Mouse (Mus musculus) spleen, embryonic (tissue): ENCODE measurements around the gene Arhgap22.

Experiments used
- CTCF ChIA-PET: fragments of 350-600 bp; sonication (Branson Sonifier 250); formaldehyde crosslinking; loops from one replicate; lab custom pipeline; 2022; lab: Charles Lee

The Arhgap22 gene

DNA sequence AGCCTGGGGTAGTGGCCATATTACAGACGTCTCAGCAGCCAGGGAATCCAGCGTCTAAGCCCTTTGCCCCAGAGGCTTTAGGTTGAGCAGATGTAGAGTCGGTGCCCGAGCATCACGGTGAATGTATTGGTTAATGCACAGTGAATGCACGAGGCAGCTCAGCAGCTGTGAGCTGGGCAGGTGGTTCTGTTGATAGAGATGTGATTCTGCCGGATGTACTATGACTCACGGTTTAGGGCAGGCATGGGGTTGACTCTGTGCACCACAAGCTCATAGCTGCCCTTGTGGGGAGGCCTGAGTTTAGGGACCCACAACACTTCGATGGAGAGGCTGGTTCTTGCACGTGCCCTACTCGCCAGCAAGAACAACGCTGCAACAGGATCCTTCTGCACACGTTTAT lies 51.0 kb downstream of the Arhgap22 start:
- CTCF ChIA-PET: no interaction called here

DNA sequence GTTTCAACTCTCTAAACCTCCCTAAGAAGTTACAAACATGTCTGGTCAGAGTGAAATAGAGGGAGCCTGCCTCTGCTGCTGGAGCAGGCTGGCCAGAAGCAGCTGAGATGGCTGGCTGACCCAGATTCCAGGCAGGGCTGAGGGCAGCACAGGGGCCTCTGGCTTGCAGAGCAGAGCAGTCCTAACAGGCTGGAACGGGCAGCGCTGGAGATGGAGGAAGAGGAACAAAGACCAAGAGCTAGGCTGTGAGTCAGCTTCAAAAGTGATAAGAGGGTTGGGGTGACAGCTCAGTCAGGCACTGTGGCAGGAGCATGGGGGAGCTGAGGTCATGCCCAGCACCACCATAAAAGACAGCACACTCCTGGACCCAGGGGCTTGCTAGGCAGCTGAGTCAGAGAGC lies 62.4 kb downstream of the Arhgap22 start:
- CTCF ChIA-PET: no interaction called here

DNA sequence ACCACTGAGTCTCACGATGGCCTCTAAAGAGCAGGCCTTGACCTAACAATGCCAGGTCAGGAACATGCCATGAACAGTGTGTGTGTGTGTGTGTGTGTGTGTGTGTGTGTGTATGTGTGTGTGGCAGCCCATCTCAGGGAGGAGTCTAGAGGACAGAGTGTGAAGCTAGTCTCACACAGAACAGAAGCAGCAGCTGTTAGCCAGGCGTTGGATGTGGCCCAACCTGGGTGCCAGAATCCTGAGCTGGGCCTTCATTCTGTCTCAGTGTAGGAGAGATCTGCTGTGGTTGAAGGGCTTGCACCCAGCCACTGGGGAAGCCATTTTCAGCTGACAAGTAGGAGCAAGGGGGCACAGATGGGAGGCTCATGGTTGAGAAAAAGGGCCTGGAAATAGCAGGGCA lies 64.5 kb downstream of the Arhgap22 start:
- CTCF ChIA-PET: no interaction called here

DNA sequence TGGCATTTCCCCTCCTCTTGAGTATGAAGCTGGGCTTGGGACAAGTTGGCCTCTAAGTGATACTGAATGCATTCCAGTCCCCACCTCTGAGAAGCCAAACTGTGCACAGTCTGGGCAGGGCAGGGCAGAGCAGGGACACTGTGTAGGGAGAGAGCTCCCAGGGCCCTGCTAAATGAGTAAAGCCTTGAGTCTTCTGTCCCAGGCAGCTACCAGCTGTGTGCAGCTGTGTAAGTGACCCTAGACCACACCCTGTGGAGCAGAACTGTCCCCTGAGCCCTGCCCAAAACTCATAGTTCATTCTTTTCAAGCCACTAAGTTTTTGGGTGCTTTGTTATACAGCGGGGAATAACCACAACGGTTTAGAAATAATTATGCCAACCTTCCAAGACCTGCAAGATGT lies 67.1 kb downstream of the Arhgap22 start:
- CTCF ChIA-PET: no interaction called here

DNA sequence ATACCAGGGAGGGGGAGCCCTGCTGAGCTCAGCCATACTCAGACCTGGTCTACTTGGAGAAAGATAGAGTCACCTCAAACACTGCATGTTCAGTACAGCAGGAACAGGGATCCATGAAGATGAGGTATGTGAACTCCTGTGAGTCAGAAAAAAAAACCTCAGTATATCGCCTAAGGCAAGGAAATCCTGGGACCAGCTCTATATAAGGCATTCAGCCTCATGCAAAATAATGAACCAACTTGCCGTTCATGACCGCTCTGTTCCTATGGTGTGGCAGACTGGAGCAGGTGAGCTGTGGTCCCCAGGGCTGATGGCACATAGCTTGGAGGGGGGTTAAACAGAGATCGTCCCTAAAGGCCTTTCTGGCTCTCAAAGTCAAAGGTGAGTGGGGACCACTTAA lies 68.6 kb downstream of the Arhgap22 start:
- CTCF ChIA-PET: no interaction called here

DNA sequence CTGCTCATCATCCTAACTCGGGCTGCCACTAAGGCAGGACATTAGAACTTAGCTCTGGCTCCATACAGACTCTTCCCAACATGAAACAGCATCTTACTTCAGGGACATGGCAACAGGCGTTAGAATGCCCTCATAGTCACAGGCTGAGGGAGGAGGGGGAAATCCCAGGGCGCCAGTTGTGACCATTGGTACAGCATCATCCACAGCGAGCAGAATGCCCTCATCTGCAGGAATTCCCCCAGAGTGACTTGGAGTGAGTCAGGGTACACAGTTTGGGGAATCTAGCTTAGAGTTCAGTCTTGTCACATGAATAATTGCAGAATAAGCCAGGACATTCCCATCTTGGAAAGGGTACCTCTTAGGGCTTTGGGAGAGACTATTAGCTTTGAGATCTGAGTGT lies 74.1 kb downstream of the Arhgap22 start:
- CTCF ChIA-PET: no interaction called here

DNA sequence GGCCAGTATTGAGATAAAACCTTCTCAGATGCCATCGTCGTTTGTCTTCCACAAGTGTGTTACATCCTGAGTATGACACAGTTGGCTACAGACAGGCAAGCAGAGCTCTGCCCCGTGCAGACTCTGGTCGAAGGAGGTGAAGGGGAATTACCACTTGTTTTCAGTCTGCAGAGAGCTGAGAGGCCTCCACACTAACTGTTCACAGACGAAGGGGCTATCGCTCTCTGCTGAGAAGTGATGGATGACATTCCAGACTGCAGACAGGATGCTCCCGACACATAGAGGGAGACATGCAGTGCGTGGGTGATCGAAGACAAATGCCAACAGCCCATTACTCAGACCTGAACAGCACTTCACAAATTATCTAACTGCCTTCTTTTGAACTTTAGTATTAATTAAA lies 76.2 kb downstream of the Arhgap22 start:
- CTCF ChIA-PET: no interaction called here

DNA sequence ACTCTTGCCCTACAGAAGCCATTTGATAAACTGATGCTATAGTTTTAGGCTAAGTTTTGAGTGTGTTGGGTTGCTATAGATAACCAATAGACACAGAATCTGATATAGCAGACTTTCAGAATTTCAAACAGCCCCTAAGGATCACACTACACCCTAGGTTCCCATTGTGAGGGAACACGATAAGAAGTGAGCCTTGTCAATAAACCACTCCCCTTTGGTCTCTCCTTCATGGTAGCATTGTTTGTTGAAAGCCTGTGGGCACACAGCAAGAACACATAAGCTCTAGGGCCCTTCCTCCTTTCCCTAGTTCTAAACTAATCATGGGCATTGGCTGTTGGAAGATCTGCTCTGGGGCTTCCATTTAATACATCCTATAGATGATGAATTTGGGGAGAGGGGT lies 80.7 kb downstream of the Arhgap22 start:
- CTCF ChIA-PET: no interaction called here

DNA sequence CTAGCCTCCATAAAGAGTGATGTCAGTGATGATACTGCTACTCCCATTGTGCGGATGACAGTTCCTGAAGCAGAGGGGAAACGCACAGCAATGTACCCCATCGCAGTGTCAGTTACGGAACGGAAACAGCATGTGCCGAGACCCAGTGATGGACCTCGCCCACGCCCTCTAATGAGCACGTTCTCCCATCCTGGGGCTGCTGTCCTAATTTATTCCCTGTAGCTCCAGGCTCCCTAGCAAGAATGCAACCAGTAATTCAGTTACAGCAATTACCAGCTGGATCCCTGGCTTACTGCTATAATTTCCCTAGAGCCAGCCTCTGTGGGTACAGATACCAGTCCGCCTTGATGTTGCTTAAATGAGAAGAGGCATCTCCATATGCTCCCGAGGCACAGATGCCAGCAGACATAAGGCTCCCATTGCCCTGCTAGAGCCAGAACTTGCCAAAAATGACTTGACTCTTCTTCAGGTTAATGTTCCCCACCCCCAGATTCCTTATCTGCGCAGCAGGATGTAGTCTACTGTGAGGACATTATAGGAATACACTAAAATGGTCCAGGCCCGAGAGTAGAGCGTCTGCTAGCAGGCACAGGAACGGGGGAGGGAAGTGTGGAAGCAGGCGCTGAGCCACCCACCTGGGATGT lies 83.0 kb downstream of the Arhgap22 start:
- CTCF ChIA-PET: no interaction called here

DNA sequence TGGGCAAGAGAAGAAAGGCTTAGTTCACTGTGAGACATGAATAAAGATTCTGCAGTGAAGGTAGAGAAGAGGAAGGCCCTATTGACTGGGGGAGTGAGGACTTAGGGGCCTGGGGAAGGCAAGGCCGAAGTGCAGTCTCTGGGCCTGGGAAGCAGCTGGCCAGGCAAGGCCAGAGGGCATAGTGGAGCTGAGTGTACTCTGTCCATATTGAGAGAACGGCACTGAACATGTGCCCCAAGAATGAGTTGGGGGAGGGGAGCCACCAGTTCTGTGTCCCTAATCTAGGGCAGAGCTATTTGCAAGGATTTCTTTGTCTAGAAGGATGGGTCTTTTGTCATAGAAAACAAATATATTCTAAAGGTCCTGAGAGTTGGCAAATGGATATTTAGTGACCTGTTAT lies 86.8 kb downstream of the Arhgap22 start:
- CTCF ChIA-PET: no interaction called here

DNA sequence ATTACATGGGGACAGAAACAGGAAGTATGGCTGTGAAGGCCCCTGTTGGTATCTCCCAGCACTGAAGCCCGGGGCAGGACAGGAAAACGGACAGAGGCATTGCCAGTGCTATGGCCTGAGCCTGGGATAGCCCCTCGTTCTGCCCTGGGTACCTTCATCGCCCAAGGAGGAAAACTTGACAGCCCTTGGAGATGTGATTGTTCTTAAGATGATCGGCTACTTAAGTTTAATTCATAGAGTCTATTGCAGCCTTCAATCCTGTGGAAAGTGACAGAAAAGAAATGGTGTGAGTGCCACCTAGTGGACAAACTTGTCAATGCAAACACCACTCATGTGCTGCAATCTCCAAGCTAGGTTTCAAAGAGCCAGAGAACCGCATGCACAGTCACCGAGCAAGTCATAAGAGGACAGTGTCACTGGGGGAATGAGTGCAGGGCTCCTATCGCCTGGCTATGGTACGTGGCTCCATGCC lies 89.6 kb downstream of the Arhgap22 start:
- CTCF ChIA-PET: interaction anchor here (0.8 to 1.2 kb wide), 5 partner anchors 69 to 232 kb away, joined by 3 to 4 read pairs (median 3); partner anchors contain the start of gene Arhgap22

DNA sequence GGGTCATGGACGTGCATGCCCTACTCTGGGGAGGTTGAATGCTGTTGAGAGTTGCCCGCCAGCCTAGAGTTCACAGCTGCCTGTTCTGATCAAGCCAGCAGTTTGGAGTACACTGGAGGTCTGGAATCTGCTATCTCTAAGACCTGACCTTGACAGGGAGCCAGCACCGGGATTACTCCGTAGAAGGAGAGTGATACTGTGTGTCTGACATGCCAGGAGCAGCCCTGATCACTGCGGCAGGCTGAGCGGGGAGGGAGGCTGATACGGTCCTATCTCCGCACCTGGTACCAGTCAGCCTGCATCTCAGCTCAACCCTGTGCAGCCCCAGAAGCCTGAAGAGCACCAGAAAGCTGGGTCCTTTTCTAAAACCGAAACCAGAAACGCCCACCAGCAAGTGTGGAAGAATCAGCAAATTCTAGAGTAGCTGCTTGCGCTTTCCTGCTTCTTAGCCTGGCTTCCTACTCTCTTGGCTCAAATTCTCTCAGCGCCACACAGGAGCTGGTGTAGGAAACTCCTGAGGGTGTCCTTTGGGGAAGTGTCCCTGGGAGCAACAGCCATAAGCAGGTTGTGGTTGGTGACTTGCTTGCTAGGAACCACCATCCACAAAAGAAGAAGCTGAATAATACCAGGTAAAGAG lies 91.9 kb downstream of the Arhgap22 start:
- CTCF ChIA-PET: interaction anchor here (0.5 to 1.3 kb wide), 2 partner anchors 45 to 92 kb away, joined by 3 to 8 read pairs; partner anchors contain the start of gene Arhgap22

DNA sequence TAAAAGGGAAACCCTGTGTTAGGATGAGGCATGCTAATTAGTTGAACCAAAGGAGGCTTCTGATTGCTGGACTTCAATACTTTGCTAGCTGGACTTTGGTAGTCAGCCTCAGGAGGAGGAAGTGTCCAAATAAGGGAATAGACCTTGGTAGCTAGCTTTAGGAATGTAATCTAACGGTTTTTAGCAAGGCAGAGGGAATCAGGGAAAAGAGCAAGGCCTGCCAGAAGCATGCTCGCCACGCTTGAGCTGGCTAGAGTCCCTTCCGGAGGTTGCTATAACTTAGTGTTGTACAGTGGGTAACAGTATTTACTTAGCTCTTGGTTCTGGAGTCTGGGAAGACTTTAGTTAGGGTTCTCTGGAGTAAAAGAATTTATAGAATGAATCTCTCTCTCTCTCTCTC lies 96.9 kb downstream of the Arhgap22 start:
- CTCF ChIA-PET: no interaction called here

DNA sequence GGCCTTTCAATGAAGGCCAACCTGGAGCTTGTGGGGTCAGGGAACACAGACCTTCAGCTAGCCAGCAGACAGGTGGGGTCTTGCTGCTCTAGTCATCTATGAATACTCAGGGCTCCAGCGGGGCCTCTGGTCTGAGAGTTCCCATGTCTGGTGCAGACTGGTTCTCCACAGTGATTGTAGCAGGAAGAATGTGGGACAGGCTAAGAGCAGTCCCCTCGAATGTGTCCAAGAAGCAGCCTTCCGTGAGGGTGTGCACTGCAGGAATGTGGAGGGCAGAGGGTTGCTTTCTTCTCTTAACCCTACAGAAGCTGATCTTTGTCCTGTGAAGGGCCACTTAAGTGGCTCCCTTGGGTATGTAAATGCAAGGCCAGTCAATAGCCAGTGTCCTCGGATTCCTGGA lies 98.5 kb downstream of the Arhgap22 start:
- CTCF ChIA-PET: interaction anchor here (1.0 kb wide), 1 partner anchor 12 kb away, joined by 4 read pairs; no protein-coding TSS in a partner anchor

DNA sequence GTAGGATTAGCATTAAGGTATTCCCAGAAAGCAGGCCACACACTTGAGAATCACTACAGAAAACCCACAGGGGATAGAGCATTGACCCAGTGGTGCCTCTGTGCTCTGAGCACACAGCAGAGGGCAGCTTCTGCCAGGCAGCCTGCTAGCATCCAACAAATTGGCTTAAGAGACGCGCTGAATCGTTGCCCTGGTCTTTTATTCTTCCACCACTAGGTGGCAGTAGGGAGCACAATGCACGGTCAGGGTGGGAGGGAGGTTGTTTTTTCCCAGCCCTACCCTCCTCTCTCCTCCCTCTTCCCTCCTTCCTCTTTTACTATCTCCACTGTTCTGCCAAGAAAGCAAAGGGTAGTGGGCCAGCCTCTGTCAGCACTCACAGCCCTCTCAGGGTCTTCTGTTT lies 99.8 kb downstream of the Arhgap22 start:
- CTCF ChIA-PET: no interaction called here

DNA sequence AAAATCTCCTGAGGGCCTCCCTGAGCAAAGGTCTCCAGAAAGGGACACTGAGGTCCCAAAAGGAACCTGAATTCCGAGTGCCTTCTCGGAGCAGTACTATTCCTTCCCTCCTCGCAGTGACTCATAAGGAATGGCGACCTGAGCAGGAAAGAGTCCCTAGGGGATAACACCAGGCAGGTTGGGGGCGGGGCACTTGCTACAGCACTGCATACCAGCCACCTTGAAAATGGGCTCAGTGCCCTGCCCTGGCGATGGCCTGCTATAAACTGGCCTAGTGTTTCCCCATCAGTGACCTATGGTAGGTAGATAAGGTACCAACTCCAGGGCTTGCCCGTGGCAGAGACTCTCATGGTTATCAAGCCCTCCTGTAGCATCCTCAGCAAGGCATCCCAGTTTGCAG lies 100.3 kb downstream of the Arhgap22 start:
- CTCF ChIA-PET: no interaction called here

DNA sequence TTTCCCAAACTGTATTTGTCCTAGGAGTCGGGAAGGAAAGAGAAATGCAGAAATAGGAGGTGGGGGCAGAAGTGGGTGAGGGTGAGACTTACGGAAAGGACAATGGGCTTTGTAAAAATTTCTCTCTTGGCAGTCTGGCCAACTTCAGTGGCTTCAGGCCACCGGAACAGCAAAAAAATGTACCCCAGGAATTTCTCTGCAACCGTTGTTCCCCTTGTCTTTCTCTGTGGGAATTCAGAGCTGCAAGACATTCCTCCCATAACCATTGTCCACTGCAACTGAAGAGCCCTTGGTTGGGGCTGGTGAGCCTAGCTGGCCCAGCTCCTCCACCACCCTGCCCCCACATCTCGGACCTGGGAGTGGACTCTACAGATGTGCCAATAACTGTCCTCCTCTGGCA lies 101.3 kb downstream of the Arhgap22 start:
- CTCF ChIA-PET: no interaction called here

DNA sequence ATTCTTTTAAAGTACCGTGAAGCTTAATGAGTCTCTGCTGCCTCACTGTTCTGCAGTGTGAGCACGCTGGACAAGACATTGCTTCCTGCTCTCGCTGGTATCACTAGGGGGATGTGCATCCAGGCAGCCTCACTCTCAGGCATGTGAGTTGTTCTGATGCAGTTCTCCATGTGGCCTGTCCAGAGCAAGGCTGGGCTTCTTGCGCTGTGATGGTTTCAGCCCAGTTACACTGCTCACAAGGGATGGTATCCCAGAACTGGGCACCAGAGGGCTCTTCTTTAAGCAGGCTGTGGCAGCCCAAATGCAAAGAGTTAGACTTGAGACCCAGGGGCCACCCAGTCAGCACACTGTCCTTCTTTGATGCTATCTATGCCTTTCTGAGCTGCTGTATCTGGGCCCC lies 101.9 kb downstream of the Arhgap22 start:
- CTCF ChIA-PET: no interaction called here

DNA sequence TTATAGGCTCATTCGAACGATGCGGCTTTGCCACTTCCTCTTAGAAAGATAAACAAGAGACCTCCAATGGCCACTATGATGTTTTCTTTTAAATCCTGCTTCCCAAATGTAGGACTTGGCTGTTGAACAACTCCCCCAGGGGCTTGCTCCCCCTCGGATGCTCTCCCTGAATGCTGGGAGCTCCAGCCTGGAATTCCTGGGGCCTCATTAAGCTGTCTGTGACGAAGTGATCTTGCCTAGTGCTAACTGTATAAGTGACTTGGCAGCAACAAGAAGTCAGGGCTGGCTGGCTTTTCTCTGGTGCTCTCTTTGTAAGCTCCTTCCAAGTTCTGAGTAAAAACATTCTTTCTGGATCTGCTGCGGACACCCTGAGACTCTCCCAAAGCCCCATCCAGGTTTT lies 104.1 kb downstream of the Arhgap22 start:
- CTCF ChIA-PET: interaction anchor here (1.2 kb wide), 1 partner anchor 13 kb away, joined by 5 read pairs; no protein-coding TSS in a partner anchor

DNA sequence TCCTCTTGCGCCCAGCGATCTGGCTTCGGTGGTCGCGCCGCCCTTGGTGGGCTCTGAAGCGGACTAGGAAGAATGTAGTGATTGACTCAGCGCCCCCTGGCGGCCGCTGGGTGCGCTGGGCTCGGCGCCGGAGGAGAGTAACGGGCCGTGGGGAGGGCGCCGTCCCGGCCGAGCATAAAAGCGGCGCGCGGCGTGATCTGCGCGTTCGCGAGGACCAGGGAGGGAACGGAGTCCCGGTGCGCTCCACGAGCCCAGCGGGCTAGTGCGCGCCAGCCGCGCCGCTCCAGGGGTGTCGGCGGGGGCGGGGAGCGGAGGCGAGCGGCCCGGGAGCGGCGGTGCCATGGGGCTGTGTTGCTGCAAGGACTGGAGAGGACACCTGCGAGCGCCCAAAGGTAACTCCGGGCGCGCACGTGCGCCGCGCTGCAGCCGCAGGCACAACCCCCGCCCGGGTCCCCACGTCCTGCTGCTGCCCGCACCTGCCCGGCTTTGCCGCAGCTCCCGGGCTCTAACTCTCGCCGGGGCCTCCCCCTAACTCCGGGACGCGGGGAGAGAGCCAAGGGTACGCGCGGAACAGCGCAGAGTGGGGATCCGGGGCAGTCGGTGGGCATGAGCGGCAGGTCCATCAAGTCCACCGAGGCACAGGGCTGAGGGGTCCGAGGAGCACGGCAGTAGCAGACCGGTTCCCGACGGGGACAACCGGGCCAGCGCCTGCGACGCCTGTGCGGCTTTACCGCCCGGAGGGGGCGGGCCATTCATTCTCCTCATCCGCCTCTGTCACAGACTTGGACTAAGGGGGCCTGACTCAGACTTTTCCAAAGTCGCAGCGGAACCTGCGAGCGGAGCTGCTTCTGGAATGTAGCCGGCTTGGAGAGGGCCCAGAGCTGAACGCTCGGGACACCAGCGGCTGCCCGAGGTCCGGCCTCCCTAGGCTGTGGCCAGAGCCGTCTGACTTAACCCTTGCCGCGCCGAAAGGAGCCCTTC lies 106.0 kb downstream of the Arhgap22 start:
- CTCF ChIA-PET: no interaction called here

DNA sequence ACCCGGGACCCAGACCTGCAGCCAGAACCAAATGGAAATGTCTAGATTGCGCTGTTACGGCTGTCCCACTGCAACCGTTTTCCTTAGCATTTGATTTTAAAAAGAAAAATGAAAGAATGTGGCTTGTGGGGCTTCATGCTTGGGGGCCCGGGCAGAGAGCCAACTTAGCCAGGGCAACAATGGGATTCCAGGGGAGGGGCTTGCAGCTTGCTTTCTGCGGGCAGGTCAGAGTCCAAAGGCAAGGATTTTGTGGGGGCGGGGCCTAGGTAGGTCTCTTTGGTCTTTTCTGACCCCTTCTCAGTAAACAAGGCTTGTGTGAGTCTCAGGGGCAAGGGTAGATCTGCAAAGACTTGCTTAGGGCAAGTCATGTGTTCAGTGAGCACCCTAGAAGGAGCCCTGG lies 107.0 kb downstream of the Arhgap22 start:
- CTCF ChIA-PET: no interaction called here

DNA sequence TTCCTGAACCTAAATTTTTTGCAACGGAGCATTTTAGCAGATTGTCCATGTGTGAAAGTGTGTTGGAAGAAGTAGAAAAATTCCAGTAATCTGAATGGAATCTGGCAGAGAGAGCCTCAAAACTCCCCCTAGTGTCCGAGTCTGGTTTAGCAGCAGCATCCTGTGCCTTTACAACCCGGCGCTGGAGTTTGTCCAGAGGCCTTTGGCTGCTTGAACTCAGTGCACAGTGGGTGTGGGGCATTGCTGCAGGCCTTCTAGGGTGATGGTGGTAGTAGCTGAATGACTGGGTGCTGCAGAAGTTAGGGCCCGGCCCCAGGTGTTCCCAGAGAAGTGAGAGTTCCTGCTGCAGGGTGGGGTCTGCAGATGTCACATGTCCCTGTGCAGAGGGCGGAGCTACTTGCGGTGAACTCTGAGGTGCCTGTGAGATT lies 108.8 kb downstream of the Arhgap22 start:
- CTCF ChIA-PET: no interaction called here
